23 mouse cellular contexts compared by ENCODE assay signal in the genomic region with DNA sequence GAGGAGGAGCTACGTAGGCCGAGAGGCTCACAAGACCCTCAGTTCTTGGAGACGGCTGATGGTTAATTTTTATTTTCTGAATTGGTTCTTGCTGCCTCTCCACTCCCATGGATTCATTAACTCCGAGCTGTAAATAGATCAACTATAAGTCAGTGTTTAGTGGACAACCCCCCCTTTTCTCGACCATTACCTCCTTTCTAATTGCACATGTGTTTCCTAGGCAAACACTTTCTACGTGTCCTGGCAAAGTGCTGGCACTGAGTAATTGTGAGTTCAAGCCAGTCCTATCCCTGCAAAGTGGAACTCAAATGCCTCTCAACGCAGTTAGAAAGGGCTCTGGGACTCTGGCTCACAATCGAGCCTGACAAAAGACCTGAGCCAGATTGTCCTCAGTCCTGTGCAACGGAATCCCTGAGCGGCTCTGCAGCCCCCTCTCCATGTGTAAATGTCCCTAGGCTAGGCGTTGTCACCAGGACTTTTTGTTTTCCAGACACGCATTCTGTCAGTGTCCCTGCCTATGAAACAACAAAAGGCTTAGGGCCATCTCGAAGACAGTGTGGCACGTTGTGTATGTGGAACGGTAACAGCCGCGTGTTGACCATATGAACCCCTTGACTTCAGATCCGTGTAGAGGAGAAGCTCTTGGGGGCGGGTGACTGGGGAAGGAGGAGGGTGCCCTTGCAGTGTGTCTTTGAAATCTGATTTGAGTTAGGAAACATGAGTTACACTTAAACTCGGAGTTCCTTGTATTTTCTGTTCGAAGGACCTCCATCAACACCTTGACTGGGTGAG.
A peak's percentile ranks its signal among the peaks of the same experiment; 100 is the strongest.
DNase-seq lines count a peak whose midpoint lies in the region; ATAC-seq and TF ChIP-seq lines count a peak whose summit lies in the region.
"Had no signal": no experiment of that assay in that cellular context is flagged by ENCODE, and none has a peak within 500 bp of the region (broad histone marks: within the 10 kb centered on the region; RNA-seq: fewer than 3 reads in every experiment).

No protein-coding gene starts in this region.

- WGBS in heart, embryonic 10.5 days: 88% methylated on average over 21 of the region's 21 CpGs
- 85% methylated on average over 21 of the region's 21 CpGs for WGBS in kidney, embryonic 14.5 days
- whole genome bisulfite sequencing in kidney, postnatal 0 days: 78% methylated on average over 21 of the region's 21 CpGs
- 62% methylated on average over 21 of the region's 21 CpGs for WGBS in kidney, adult 2 months

- no peaks in the 10 kb centered on the region for H3K27me3 ChIP-seq in heart, embryonic 10.5 days (ENCODE audit: insufficient read depth, poor library complexity, severe bottlenecking)
- no peaks in the 10 kb centered on the region for H3K27me3 ChIP-seq in kidney, embryonic 14.5 days (ENCODE audit: control insufficient read depth, insufficient read depth, low read length)
- H3K27me3 ChIP-seq in kidney, postnatal 0 days (ENCODE audit: insufficient read depth, low read length): no peaks in the 10 kb centered on the region
- H3K27me3 ChIP-seq in kidney, adult 2 months (replicated peaks; ENCODE audit: control insufficient read depth, insufficient read depth, low read length): no peaks in the 10 kb centered on the region
- H3K27me3 ChIP-seq: embryonic facial prominence, embryonic 13.5 days; forebrain, embryonic 12.5 days; forebrain, embryonic 15.5 days; hindbrain, embryonic 15.5 days had no signal

- TF ChIP-seq POLR2A in kidney, adult 2 months (IDR thresholded peaks at IDR 0.05; ENCODE audit: low read depth, low read length): no peak

- no peak for TF ChIP-seq CTCF in kidney, postnatal 0 days (IDR thresholded peaks at IDR 0.05; ENCODE audit: low read depth)
- TF ChIP-seq CTCF in kidney, adult 2 months (conservative IDR thresholded peaks at IDR 0.05; ENCODE audit: insufficient read depth, insufficient read length, low read depth, low read length): no peak

- ATAC-seq in kidney, embryonic 14.5 days (ENCODE audit: low FRiP score, low TSS enrichment): peak; percentile 22; the same call in 1 of the 2 replicates
- peak; percentile 82; the same call in 1 of the 2 replicates for ATAC-seq in kidney, postnatal 0 days (replicated peaks; ENCODE audit: low FRiP score, low read depth)
- ATAC-seq: activated CD4-positive, CD25-positive, alpha-beta regulatory T cell, adult 4 months; forebrain, embryonic 15.5 days had no signal

- peaks cover 5% of the 10 kb centered on the region; the same call in 1 of the 2 replicates for H3K36me3 ChIP-seq in heart, embryonic 10.5 days
- peaks cover 8% of the 10 kb centered on the region; the same call in 1 of the 2 replicates for H3K36me3 ChIP-seq in kidney, embryonic 14.5 days (ENCODE audit: control insufficient read depth, insufficient read depth, low read length)
- H3K36me3 ChIP-seq in kidney, postnatal 0 days (ENCODE audit: insufficient read depth, low read length): no peaks in the 10 kb centered on the region
- H3K36me3 ChIP-seq in kidney, adult 2 months (ENCODE audit: control insufficient read depth, insufficient read depth, low read length): no peaks in the 10 kb centered on the region
- H3K36me3 ChIP-seq: forebrain, embryonic 12.5 days had no signal

- no peak overlapping the region for H3K9ac ChIP-seq in kidney, embryonic 14.5 days (ENCODE audit: low read depth, low read length)
- H3K9ac ChIP-seq in kidney, postnatal 0 days (ENCODE audit: low read depth, low read length): no peak overlapping the region
- H3K9ac ChIP-seq: embryonic facial prominence, embryonic 13.5 days; forebrain, embryonic 12.5 days; forebrain, embryonic 15.5 days; hindbrain, embryonic 15.5 days had no signal

- no peak overlapping the region for H3K27ac ChIP-seq in heart, embryonic 10.5 days
- H3K27ac ChIP-seq in kidney, embryonic 14.5 days (ENCODE audit: low read depth, low read length): no peak overlapping the region
- H3K27ac ChIP-seq in kidney, postnatal 0 days: peak overlapping the region; percentile 60; the same call in 1 of the 2 replicates
- H3K27ac ChIP-seq in kidney, adult 2 months (ENCODE audit: insufficient read depth, low read depth, low read length): no peak overlapping the region
- H3K27ac ChIP-seq: embryonic facial prominence, embryonic 10.5 days; embryonic facial prominence, embryonic 13.5 days; forebrain, embryonic 12.5 days; forebrain, embryonic 15.5 days; heart, adult 2 months; hindbrain, embryonic 15.5 days had no signal

- no peaks in the 10 kb centered on the region for H3K9me3 ChIP-seq in heart, embryonic 10.5 days
- no peaks in the 10 kb centered on the region for H3K9me3 ChIP-seq in kidney, embryonic 14.5 days (ENCODE audit: control insufficient read depth, low read length)
- H3K9me3 ChIP-seq in kidney, postnatal 0 days (replicated peaks; ENCODE audit: low read length): no peaks in the 10 kb centered on the region
- H3K9me3 ChIP-seq: embryonic facial prominence, embryonic 10.5 days; embryonic facial prominence, embryonic 13.5 days; forebrain, embryonic 12.5 days; forebrain, embryonic 15.5 days; hindbrain, embryonic 15.5 days had no signal

- H3K4me2 ChIP-seq in kidney, embryonic 14.5 days (replicated peaks; ENCODE audit: low read depth, low read length): no peak overlapping the region
- no peak overlapping the region for H3K4me2 ChIP-seq in kidney, postnatal 0 days (ENCODE audit: low read length)
- H3K4me2 ChIP-seq: embryonic facial prominence, embryonic 13.5 days; forebrain, embryonic 12.5 days; forebrain, embryonic 15.5 days; heart, embryonic 11.5 days; hindbrain, embryonic 15.5 days had no signal

- H3K4me3 ChIP-seq in heart, embryonic 10.5 days: no peak overlapping the region
- no peak overlapping the region for H3K4me3 ChIP-seq in kidney, embryonic 14.5 days (ENCODE audit: low read length)
- no peak overlapping the region for H3K4me3 ChIP-seq in kidney, postnatal 0 days (replicated peaks; ENCODE audit: low read depth, low read length)
- H3K4me3 ChIP-seq in kidney, adult 2 months (ENCODE audit: insufficient read depth, low read depth, low read length): no peak overlapping the region
- H3K4me3 ChIP-seq: embryonic facial prominence, embryonic 10.5 days; embryonic facial prominence, embryonic 13.5 days; erythroblast, embryonic 14.5 days; forebrain, embryonic 12.5 days; forebrain, embryonic 15.5 days; heart, adult 2 months; hindbrain, embryonic 15.5 days had no signal

- H3K4me1 ChIP-seq in heart, embryonic 10.5 days: peaks cover 4% of the 10 kb centered on the region; the same call in 1 of the 2 replicates
- H3K4me1 ChIP-seq in kidney, embryonic 14.5 days (ENCODE audit: control insufficient read depth, insufficient read depth, low read length): no peaks in the 10 kb centered on the region; the same call in 1 of the 2 replicates
- H3K4me1 ChIP-seq in kidney, postnatal 0 days (replicated peaks; ENCODE audit: insufficient read depth, low read length): no peaks in the 10 kb centered on the region
- no peaks in the 10 kb centered on the region for H3K4me1 ChIP-seq in kidney, adult 2 months (ENCODE audit: control insufficient read depth, insufficient read depth, low read length)
- H3K4me1 ChIP-seq: embryonic facial prominence, embryonic 10.5 days; embryonic facial prominence, embryonic 13.5 days; forebrain, embryonic 12.5 days had no signal

- DNase-seq in heart, adult 11 months: peak; percentile 75
- no peak for DNase-seq in heart, embryonic 10.5 days (ENCODE audit: low spot score)
- DNase-seq in kidney, adult 9 months: no peak
- no peak for DNase-seq in kidney, postnatal 0 days (ENCODE audit: low spot score)
- no peak for DNase-seq in kidney, adult 2 months
- DNase-seq: adrenal gland, adult 8-10 months; adrenal gland, postnatal 25 days; cerebellum, adult 11-12 months; cerebellum, adult 8-10 months; cerebellum, postnatal 10 days; cerebellum, postnatal 36 days; embryo, embryonic 11 days; gastrocnemius, postnatal 25 days; heart, adult 2 months had no signal
